Mouse (Mus musculus): ENCODE data around the gene Grap.

DNA sequence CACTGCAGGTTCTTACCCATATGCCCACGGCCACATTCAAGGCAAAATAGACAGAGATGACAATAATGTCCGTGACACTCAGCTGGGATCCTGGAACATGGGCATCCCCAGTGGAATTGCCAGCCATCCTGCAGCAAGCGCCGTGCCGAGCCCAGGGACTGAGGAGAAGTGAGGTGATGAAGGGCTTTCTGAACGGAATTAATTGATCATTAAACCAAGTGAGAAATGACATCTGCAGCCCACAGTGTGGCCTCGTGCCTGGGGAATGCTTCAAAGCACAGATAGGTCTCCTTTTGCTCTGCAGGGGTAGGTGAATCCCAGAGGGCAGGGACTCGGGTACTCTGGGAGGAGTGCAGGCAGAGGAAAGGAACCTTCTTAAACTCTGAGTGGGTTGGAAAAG lies 66.8 kb downstream of the Grap start:
- no peak for TF ChIP-seq EP300 (optimal IDR thresholded peaks at IDR 0.05)
- TF ChIP-seq CTCF (IDR thresholded peaks at IDR 0.05; ENCODE audit: low read depth): no peak
